Mouse (Mus musculus): ENCODE results near the gene Ush1g.

GRCm38 (mm10) chr11:115271481-115271880 lies 50.4 kb downstream of the Ush1g start:
- no peak for TF ChIP-seq CTCF (IDR thresholded peaks at IDR 0.05; ENCODE audit: borderline replicate concordance, extremely low read depth, insufficient read depth, insufficient read length)
- TF ChIP-seq POLR2A (IDR thresholded peaks at IDR 0.05; ENCODE audit: borderline replicate concordance, extremely low read depth, insufficient read depth, insufficient read length, poor library complexity, severe bottlenecking) = no peak
